Mouse (Mus musculus) thymus, adult 2 months (tissue): ENCODE measurements around the gene Pts.

ENCODE experiments used
- CTCF ChIP-seq: fragments of 200-500 bp; IDR thresholded peaks from 2 replicates; pipeline ENCODE4 v1.5.1; 2012; ENCODE audit warnings: mild to moderate bottlenecking, control low read depth, low read length, moderate library complexity, borderline replicate concordance; ENCODE audit not compliant: control insufficient read depth, poor library complexity, insufficient read depth; ENCODE audit errors: extremely low read depth
- POLR2A ChIP-seq: fragments of 200-500 bp; IDR thresholded peaks from 2 replicates; pipeline ENCODE4 v1.6.1; 2012; ENCODE audit warnings: mild to moderate bottlenecking, low read length, control low read depth, moderate library complexity; ENCODE audit not compliant: control insufficient read depth, poor library complexity, insufficient read depth; ENCODE audit errors: extremely low read depth

GRCm38 (mm10) chr9:50495405-50496150 lies 32.9 kb downstream of the Pts start:
- TF ChIP-seq POLR2A, result no peak
- TF ChIP-seq CTCF, result no peak
